Mouse (Mus musculus) ES-E14 (cell line): ENCODE results near the gene AU015836. TPM values are rescaled to one million over a fixed set of nuclear protein-coding genes. Genes with fewer than 3 reads are reported as not detected.

ENCODE experiments used
- DNase-seq: peaks from one replicate; pipeline ENCODE4 v3.0.0-alpha.2; 2013; ENCODE audit warnings: low read depth, low spot score
- H3K27ac ChIP-seq: 2 replicates; pipeline ENCODE4 v1.5.1; 2012; ENCODE audit warnings: low read depth, mild to moderate bottlenecking, low read length, moderate library complexity, mixed read lengths; ENCODE audit not compliant: poor library complexity, insufficient read depth, severe bottlenecking
- H3K36me3 ChIP-seq: 2 replicates; pipeline ENCODE4 v1.6.1; 2012; ENCODE audit warnings: mild to moderate bottlenecking, low read length, moderate library complexity, mixed read lengths; ENCODE audit not compliant: control insufficient read depth, poor library complexity, insufficient read depth, severe bottlenecking
- H3K4me1 ChIP-seq, 2 experiments: fragments of 150-350 bp in 1 of 2; sonication (generic) in 1 of 2; 2 replicates each; pipeline ENCODE4 v1.6.1; 2012; ENCODE audit warnings: low read length in 2 of 2, mild to moderate bottlenecking in 1 of 2, mixed read lengths in 1 of 2; ENCODE audit not compliant: control insufficient read depth in 2 of 2, insufficient read depth in 2 of 2, poor library complexity in 1 of 2
- H3K4me3 ChIP-seq, 2 experiments: fragments of 150-350 bp in 1 of 2; sonication (generic) in 1 of 2; 2 replicates each; pipeline ENCODE4 v1.5.1; 2012; ENCODE audit warnings: low read length in 2 of 2, low read depth in 1 of 2, mild to moderate bottlenecking in 1 of 2, mixed read lengths in 1 of 2; ENCODE audit not compliant: insufficient read depth in 1 of 2, poor library complexity in 1 of 2, severe bottlenecking in 1 of 2
- H3K9ac ChIP-seq: 2 replicates; pipeline ENCODE4 v1.6.1; 2012; ENCODE audit warnings: low read depth, mild to moderate bottlenecking, low read length, mixed read lengths; ENCODE audit not compliant: poor library complexity, insufficient read depth, severe bottlenecking
- H3K9me3 ChIP-seq: fragments of 150-350 bp; sonication (generic); 2 replicates; pipeline ENCODE4 v1.6.1; 2012; ENCODE audit warnings: low read depth, mild to moderate bottlenecking, low read length; ENCODE audit not compliant: control insufficient read depth, insufficient read depth
- CHD2 ChIP-seq: IDR thresholded peaks from 2 replicates; pipeline ENCODE4 v1.6.1; 2014; ENCODE audit warnings: mild to moderate bottlenecking, low read depth, low read length, inconsistent platforms
- HCFC1 ChIP-seq: IDR thresholded peaks from 2 replicates; pipeline ENCODE4 v1.6.1; 2012; ENCODE audit warnings: low read length, inconsistent platforms, borderline replicate concordance; ENCODE audit not compliant: insufficient read depth
- MAFK ChIP-seq: IDR thresholded peaks from 2 replicates; pipeline ENCODE4 v1.6.1; 2014; ENCODE audit warnings: mild to moderate bottlenecking, low read depth, low read length, inconsistent platforms; ENCODE audit not compliant: insufficient read depth
- ZC3H11A ChIP-seq: IDR thresholded peaks from 2 replicates; pipeline ENCODE4 v1.6.1; 2012; ENCODE audit warnings: low read depth, mild to moderate bottlenecking, inconsistent platforms, low read length, borderline replicate concordance
- ZNF384 ChIP-seq: IDR thresholded peaks from 2 replicates; pipeline ENCODE4 v1.6.1; 2012; ENCODE audit warnings: low read depth, low read length, inconsistent platforms
- in situ Hi-C, 2 experiments: fragments of 600-800 bp; cut with MboI; formaldehyde crosslinking; loops; one replicate each; pipeline ENCODE4 v1.15.1; 2025; ENCODE audit warnings: low sequenced_read_pairs in 2 of 2, inconsistent platforms in 1 of 2; ENCODE audit not compliant: unreplicated experiment in 2 of 2
- total RNA-seq: library from RNA; depleted of rRNA; stranded (reverse); fragments of 300-350 nt; gene quantifications from 2 replicates; pipeline ENCODE4 v1.2.3, GENCODE M21; 2012

Gene AU015836
- total RNA-seq, 1 experiment: 6.1 TPM

DNA sequence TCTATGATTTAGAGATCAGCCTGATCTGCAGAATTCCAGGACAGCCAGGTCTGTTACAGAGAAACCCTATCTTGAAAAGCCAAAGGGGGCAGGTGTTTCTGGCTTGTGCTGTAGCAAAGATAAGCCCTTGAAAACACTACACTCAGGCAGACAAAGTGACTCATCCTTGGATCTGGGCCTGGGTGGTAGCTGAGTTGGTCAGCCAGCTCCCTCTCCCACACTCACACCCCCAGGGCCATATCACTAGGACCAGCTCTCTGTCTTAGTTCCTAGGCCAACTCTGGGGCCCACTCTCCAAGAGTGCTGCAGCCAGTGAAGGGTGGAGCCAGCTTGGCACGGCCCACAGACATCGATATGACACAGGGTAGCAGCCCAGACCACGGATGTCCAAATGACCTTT lies 38.5 kb downstream of the AU015836 start:
- DNase-seq: no peak
- Histone ChIP-seq H3K4me1 (no peaks in the 10 kb centered on the region; a peak in 1 of 4 replicates), H3K27ac (no peak overlapping the region), H3K9ac (no peak overlapping the region), H3K4me3 (no peak overlapping the region), H3K36me3 (no peaks in the 10 kb centered on the region), H3K9me3 (no peaks in the 10 kb centered on the region)
- no peak for TF ChIP-seq HCFC1
- no peak for TF ChIP-seq ZNF384
- TF ChIP-seq ZC3H11A: no peak
- no peak for TF ChIP-seq CHD2
- no peak for TF ChIP-seq MAFK
- in situ Hi-C loops: no loop called here

DNA sequence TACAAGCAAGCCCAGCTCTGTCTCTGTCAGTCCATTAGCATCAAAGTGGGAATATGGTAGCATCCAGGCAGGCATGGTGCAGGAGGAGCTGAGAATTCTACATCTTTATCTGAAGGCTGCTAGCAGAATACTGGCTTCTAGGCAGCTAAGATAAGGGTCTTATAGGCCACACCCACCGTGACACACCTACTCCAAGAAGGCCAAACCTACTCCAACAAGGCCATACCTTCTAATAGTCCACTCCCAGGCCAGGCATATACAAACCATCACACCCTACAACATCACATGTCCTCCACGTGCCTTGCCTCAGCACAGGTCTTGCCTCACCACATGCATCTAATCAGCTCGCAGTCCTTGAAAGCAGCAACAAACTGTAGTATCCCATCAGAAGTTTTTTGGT lies 41.0 kb downstream of the AU015836 start:
- Histone ChIP-seq H3K4me1 (peaks cover 0 to 4% of the 10 kb centered on the region in 2 experiments; a peak in 2 of 4 replicates), H3K4me3 (no peak overlapping the region), H3K9ac (no peak overlapping the region), H3K27ac (no peak overlapping the region), H3K9me3 (no peaks in the 10 kb centered on the region), H3K36me3 (no peaks in the 10 kb centered on the region)
- no peak for DNase-seq
- in situ Hi-C loops: no loop called here
- TF ChIP-seq HCFC1 (no peak), ZNF384 (no peak), MAFK (no peak), ZC3H11A (no peak)

- Histone ChIP-seq H3K27ac (no peak overlapping the region), H3K4me3 (no peak overlapping the region), H3K36me3 (no peaks in the 10 kb centered on the region), H3K9me3 (no peaks in the 10 kb centered on the region), H3K4me1 (peaks cover 0 to 4% of the 10 kb centered on the region in 2 experiments; a peak in 2 of 4 replicates), H3K9ac (no peak overlapping the region)
- no peak for DNase-seq
- in situ Hi-C loops: no loop called here
- TF ChIP-seq HCFC1 (no peak), MAFK (no peak), ZNF384 (no peak), CHD2 (no peak), ZC3H11A (no peak)
These were observed 43.3 kb downstream of the AU015836 start for GRCm38 (mm10) chrX:94011656-94012173.

DNA sequence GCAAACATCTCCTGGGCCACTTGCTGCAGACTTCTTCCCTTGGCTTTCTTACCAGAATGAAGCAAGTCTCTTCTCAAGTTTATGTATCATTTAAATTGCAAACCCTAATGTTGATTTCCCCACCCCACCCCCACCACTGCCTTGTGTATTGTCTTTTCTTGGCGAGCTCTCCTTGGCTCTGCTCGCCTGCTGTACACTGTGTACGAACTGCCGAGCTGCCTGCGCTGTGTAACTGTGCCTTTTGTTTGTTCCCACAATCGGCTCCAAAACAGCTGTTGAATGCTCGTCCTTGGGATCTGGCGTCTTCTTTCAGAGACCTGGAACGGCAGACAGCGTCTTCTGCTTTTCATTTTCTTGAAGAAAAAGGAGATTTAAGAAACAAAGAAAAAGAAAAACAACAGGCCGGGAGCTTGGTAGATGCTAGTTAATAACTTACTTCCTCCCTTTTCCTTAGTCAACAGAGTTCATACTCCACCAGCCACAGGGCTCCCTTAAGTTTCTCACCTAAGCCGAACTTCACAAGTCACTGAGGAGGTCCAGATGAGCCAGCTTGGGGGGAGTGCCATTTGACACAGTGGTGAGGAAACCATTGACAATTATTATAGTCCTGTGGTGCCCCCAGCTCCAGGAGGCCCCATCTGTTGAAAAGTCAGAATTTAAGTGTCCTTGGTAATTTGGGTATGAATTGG lies 44.2 kb downstream of the AU015836 start:
- Histone ChIP-seq H3K4me3 (no peak overlapping the region), H3K9ac (no peak overlapping the region), H3K9me3 (no peaks in the 10 kb centered on the region), H3K4me1 (peaks cover 0 to 4% of the 10 kb centered on the region in 2 experiments; a peak in 2 of 4 replicates), H3K36me3 (no peaks in the 10 kb centered on the region), H3K27ac (no peak overlapping the region)
- in situ Hi-C loops: no loop called here
- DNase-seq: no peak
- no peak for TF ChIP-seq MAFK
- TF ChIP-seq ZNF384: no peak
- no peak for TF ChIP-seq HCFC1
- no peak for TF ChIP-seq ZC3H11A
- TF ChIP-seq CHD2: no peak
